Mouse (Mus musculus) liver, embryonic 16.5 days (tissue): ENCODE measurements around the gene Nifk. TPM values are rescaled to one million over a fixed set of nuclear protein-coding genes. Genes with fewer than 3 reads are reported as not detected.

Experiments used
- ATAC-seq: fragments of 200-750 bp; cut with Nextera tagmentation; 2 replicates; pipeline ENCODE4 v1.8.0; 2017; ENCODE audit warnings: low read depth, mild to moderate bottlenecking, moderate number of reproducible peaks, moderate library complexity
- H3K27ac ChIP-seq: fragments of 300-500 bp; sonication (generic); 2 replicates; pipeline ENCODE4 v1.5.1; 2014; ENCODE audit warnings: mild to moderate bottlenecking, low read length
- H3K27me3 ChIP-seq: fragments of 300-500 bp; sonication (generic); 2 replicates; pipeline ENCODE4 v1.6.1; 2014; ENCODE audit warnings: low read depth, low read length, mixed read lengths; ENCODE audit not compliant: control insufficient read depth, insufficient read depth
- H3K36me3 ChIP-seq: fragments of 300-500 bp; sonication (generic); 2 replicates; pipeline ENCODE4 v1.6.1; 2014; ENCODE audit warnings: mild to moderate bottlenecking; ENCODE audit not compliant: control insufficient read depth, insufficient read depth
- H3K4me1 ChIP-seq: fragments of 300-500 bp; sonication (generic); 2 replicates; pipeline ENCODE4 v1.6.1; 2014; ENCODE audit warnings: low read depth, low read length, mixed read lengths; ENCODE audit not compliant: control insufficient read depth
- H3K4me2 ChIP-seq: fragments of 300-500 bp; sonication (generic); 2 replicates; pipeline ENCODE4 v1.6.1; 2014; ENCODE audit warnings: low read depth, low read length, mixed read lengths
- H3K4me3 ChIP-seq: fragments of 300-500 bp; sonication (generic); 2 replicates; pipeline ENCODE4 v1.5.1; 2014; ENCODE audit warnings: low read depth, mild to moderate bottlenecking, low read length
- H3K9ac ChIP-seq: fragments of 300-500 bp; sonication (generic); 2 replicates; pipeline ENCODE4 v1.6.1; 2014; ENCODE audit warnings: low read depth, low read length
- H3K9me3 ChIP-seq: fragments of 300-500 bp; sonication (generic); replicated peaks from 2 replicates; pipeline ENCODE4 v1.6.1; 2016; ENCODE audit warnings: low read length; ENCODE audit not compliant: control insufficient read depth
- WGBS: fragments of 180-500 bp; shearing (Covaris S2); extraction: QIAGEN DNeasy Blood & Tissue Kit; methylation state at CpG from one replicate; pipeline ENCODE4 v1.1.7; 2014; ENCODE audit not compliant: insufficient replicate concordance; 5-methylcytosine and 5-hydroxymethylcytosine counted together
- polyA plus RNA-seq: library from polyadenylated mRNA; unstranded; fragments of >200 nt; fragmentation: Nextera tagmentation; extraction: Ambion mirVana; gene quantifications from 2 replicates; pipeline ENCODE4 v1.2.1, GENCODE M21; 2015

The Nifk gene
- polyA plus RNA-seq, 1 experiment from 2014 or later = 32.3 TPM

DNA sequence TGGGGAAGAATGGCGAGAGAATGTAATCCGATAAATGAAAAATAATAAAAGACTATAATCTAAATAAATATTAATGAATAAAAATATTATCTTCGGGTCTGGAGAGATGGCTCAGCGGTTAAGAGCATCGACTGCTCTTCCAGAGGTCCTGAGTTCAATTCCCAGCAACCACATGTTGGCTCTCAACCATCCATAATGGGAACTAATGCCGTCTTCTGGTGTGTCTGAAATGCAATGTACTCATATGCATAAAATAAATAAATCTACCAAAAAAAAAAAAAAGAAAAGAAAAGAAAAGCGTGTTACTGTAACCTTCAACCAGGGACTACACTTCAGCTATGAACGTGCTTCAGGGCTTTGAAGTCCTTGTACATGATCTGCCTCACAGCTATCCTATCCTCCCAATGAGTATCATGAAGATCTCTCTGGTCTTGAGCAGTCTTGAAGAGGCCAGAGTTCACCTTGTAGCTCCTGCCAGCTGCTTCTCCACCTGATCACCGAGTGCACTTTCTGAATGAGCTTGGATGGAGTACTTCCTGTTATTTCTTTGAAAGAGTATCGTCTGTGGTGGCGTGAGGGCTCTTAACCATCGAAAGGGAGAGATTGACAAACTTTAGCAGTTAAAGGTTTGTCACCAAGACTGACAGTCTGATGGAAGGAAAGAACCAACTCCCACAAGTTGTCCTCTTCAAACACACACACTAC is 9.9 kb upstream of the Nifk start, which contains the start of gene Tsn:
Gene Tsn, minus strand, starts transcription at position 118 of the 705 bp plus-strand sequence.
- Histone ChIP-seq H3K36me3 (peaks cover 6% of the 10 kb centered on the region), H3K4me3 (peak within 1 kb of the TSS; percentile 82), H3K27me3 (no peaks in the 10 kb centered on the region), H3K4me2 (peak within 1 kb of the TSS; percentile 86), H3K4me1 (peaks cover 10% of the 10 kb centered on the region), H3K27ac (peak within 1 kb of the TSS; percentile 92), H3K9me3 (no peaks in the 10 kb centered on the region), H3K9ac (peak within 1 kb of the TSS; percentile 94)
- ATAC-seq = no peak
- 34% methylated on average over 12 of the region's 12 CpGs for WGBS

DNA sequence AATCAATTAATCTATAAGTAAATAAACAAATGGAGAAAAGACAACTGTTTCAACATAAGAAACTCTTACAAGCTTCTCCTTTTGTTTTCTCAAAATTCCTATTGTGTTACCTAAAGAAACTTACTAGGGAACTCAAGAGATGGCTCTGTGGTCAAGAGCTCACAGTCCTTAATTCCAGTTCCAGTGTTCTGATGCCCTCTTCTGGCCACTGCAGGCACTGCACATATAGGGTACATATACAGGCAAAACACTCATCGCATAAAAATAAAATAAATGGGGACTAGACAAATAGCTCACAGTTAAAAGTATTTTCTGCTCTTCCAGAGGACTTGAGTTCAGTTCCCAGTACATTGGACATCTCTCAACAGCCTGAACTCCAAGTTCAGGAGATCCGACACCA is 943 bp upstream of the Nifk start:
- H3K27me3 ChIP-seq = no peaks in the 10 kb centered on the region; the same call in 1 of the 2 replicates
- H3K27ac ChIP-seq = no peak overlapping the region
- no peak overlapping the region for H3K4me3 ChIP-seq
- peaks cover 14% of the 10 kb centered on the region for H3K4me1 ChIP-seq
- peaks cover 9% of the 10 kb centered on the region for H3K36me3 ChIP-seq
- no peak overlapping the region for H3K9ac ChIP-seq
- H3K9me3 ChIP-seq = no peaks in the 10 kb centered on the region
- no peak overlapping the region for H3K4me2 ChIP-seq
- ATAC-seq = no peak
- 64% methylated on average over 2 of the region's 2 CpGs for WGBS

DNA sequence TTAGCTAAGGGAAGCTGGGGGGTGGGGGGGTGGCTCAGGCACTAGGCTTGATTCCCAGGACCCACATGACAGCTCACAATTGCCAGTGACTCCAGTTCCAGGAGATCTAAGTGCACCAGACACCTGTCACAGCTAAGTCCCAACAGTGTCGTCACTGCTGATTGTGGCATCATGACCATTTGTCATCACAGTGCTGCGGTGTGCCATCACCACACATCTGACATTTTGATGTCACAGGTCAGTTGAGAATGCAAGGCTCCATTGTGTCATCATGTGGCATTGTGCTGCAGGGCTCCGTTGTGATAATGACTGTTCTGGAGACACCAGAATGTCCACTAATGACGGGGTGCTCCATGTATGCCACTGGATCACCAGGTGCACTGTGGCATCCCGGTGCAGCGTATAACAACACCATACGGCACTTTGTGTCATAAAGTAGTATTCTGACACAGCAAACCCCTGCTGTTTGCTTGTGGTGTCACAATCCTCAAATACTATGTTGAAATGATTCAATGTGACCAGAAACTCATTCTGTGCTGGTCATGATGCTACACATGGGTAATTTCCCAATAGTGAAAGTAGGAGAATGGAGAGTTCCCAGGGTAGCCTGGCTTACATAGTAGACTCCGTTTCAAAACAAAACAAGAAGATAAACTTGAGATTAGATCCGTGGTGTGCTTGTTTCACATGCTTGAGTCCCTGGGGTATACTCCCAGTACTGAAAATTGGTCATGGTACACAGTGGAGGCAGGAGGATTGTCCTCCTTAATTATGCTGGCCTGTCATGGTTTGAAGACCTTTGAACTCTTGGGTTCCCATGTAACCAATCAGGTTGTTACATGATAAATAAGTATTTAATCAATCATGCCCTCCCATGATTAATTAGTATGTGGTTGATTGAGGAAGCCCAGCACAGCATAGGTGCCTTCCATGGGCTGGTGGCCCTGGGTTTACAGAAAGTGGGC is 13.4 kb downstream of the Nifk start:
- Histone ChIP-seq H3K4me3 (no peak overlapping the region), H3K36me3 (peaks cover 22% of the 10 kb centered on the region), H3K27me3 (no peaks in the 10 kb centered on the region), H3K4me2 (no peak overlapping the region), H3K9ac (no peak overlapping the region), H3K27ac (no peak overlapping the region), H3K4me1 (no peaks in the 10 kb centered on the region), H3K9me3 (no peaks in the 10 kb centered on the region)
- ATAC-seq = peak; percentile 70
- WGBS = 71% methylated on average over 9 of the region's 9 CpGs

DNA sequence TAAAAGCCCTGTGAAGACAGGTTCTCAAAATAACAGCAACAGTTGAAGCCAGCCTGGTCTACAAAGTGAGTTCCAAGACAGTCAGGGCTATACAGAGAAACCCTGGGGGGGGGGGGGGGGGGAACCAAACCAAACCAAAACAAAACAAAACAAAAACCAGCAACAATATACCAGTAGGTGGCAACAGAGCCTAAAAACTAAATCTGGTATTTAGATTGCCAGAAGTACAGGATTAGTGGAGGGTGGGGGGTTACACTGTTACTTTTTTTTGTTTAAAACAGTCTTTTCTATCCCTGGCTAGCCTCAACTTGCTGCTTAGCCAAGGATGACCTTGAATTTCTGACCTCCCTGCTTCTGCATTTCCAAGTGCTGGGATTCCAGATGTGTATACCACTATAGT is 14.2 kb downstream of the Nifk start:
- ATAC-seq = no peak
- H3K36me3 ChIP-seq = peaks cover 17% of the 10 kb centered on the region
- no peak overlapping the region for H3K4me2 ChIP-seq
- no peaks in the 10 kb centered on the region for H3K4me1 ChIP-seq
- H3K9me3 ChIP-seq = no peaks in the 10 kb centered on the region
- H3K27ac ChIP-seq = no peak overlapping the region
- H3K27me3 ChIP-seq = no peaks in the 10 kb centered on the region
- H3K4me3 ChIP-seq = no peak overlapping the region
- no peak overlapping the region for H3K9ac ChIP-seq

DNA sequence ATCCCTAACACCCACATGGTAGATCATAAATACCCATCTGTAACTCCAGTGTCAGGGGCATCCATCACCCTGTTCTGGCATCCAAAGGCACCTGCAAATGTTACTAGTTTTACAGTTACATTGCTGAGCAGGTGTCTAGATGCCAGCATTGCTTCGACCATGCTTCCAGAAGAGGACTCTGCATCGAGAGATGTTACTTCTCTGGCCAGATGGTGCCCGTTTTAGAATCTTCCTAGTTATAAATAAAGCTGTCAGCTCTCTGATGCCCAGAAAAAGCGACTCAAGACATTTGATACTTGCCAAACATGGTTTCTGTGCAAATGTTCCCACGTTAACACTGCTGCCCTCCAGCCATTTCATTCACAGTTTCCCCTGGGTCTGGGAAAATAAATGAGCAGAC is 16.3 kb downstream of the Nifk start:
- no peaks in the 10 kb centered on the region for H3K27me3 ChIP-seq
- no peak for ATAC-seq
- 65% methylated on average over 5 of the region's 5 CpGs for WGBS

DNA sequence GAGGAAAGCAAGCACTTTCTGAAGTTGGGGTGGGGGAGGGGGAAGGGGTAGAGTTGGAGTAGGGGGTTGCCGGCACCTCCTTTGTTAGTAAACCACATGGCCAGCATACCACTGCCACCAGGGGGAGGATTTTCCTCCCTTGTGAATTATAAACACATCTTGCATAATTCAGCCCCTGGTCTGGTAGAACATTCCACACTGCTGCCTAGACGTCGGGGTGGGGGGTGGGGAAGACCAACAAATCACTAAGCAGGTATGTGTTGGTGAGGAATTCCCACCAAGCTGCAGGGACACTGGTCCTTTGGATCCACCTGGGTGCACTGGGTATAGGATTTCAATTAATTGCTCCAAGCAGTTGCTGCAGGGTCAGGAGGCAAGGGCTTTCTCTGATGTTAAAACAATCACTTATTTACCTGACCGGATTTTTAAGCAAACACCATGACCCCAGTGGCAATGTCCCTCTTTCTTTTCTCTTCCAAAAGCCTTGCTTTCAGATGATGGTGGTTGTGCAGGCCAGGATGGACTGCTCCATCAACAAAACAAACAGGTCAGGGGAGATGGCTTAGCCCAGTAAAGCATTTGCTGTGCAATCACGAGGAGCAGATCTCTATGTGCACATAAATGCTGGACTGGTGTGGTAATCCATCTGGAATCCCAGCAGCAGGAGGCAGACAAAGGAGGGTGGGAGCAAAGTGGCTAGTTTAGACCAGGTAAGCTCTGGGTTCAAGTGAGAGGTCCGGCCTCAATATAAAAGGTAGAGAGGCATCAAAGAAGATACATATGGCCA is 22.2 kb downstream of the Nifk start:
- no peaks in the 10 kb centered on the region for H3K4me1 ChIP-seq
- H3K36me3 ChIP-seq = no peaks in the 10 kb centered on the region
- H3K27ac ChIP-seq = no peak overlapping the region
- 0 out of 2 replicates have a peak, but pooled peaks have one; percentile 30 for ATAC-seq
- no peak overlapping the region for H3K4me3 ChIP-seq
- no peak overlapping the region for H3K4me2 ChIP-seq
- 35% methylated on average over 6 of the region's 6 CpGs for WGBS
- H3K9ac ChIP-seq = no peak overlapping the region
- H3K9me3 ChIP-seq = no peaks in the 10 kb centered on the region
- no peaks in the 10 kb centered on the region for H3K27me3 ChIP-seq

More for the DNA sequence above, 16.3 kb downstream of the Nifk start:
- H3K36me3 ChIP-seq = peaks cover 7% of the 10 kb centered on the region; the same call in 1 of the 2 replicates
- no peak overlapping the region for H3K4me2 ChIP-seq
- H3K27ac ChIP-seq = no peak overlapping the region
- no peaks in the 10 kb centered on the region for H3K4me1 ChIP-seq
- H3K9me3 ChIP-seq = no peaks in the 10 kb centered on the region
- no peak overlapping the region for H3K9ac ChIP-seq
- H3K4me3 ChIP-seq = no peak overlapping the region

DNA sequence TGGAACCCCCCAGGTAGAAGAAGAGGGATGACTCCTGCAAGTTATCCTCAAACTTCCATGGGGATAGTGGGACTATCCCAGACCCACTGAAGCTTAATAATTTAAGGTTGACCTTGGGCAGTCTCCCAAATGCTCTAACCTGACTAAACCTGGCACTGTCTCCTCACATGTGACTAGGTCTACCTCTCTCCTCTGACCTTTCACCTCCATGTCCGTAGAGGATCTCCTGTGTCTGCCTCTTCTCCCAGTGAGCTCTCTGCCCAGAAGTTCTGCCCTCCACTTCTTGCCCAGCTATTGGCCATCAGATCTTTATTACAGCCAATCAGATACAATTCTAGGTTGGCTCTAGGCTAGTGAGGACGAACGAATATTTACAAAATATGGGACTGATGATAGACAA is 28.3 kb downstream of the Nifk start:
- WGBS = 58% methylated on average over 3 of the region's 3 CpGs

DNA sequence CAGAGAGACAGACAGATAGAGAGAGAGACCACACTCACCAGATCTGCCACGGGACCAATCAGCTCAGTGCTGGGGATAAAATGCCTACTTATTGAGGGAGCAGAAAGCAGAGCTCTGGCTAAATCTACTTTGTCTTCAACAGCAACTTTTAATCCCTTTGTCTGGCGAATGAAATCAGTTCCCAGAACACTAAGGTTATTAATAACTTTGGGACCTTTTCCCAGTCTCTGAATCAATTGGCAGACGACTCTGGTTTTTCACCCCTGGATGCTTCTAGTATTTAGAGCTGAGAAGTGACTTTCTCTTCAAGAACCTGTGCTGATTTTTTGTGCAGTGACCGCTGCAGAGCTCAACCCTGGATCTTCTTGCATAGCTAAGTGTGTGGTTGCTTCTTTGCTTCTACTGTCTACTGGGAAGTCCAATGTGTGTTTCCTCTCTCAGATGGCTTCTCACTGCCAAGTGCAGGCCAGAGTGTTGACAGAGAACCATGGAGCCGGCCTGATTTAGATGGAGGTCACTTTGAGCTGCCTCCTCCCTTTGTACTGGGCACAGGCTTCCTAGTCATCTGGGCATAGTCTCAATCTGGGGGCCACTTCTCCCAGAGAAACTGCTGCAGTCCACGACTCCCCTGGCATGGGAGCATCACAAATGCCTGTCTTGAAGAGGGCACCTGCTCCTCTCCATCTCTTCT is 37.6 kb downstream of the Nifk start:
- Histone ChIP-seq H3K9ac (no peak overlapping the region), H3K27me3 (no peaks in the 10 kb centered on the region), H3K27ac (no peak overlapping the region), H3K9me3 (no peaks in the 10 kb centered on the region), H3K4me1 (no peaks in the 10 kb centered on the region), H3K36me3 (no peaks in the 10 kb centered on the region), H3K4me3 (no peak overlapping the region), H3K4me2 (no peak overlapping the region)
- 54% methylated on average over 6 of the region's 6 CpGs for WGBS
- no peak for ATAC-seq

More for the DNA sequence above, 28.3 kb downstream of the Nifk start:
- no peak for ATAC-seq
- H3K4me2 ChIP-seq = no peak overlapping the region
- H3K36me3 ChIP-seq = no peaks in the 10 kb centered on the region
- H3K27me3 ChIP-seq = no peaks in the 10 kb centered on the region
- H3K9me3 ChIP-seq = no peaks in the 10 kb centered on the region
- H3K27ac ChIP-seq = no peak overlapping the region
- H3K9ac ChIP-seq = no peak overlapping the region
- H3K4me1 ChIP-seq = no peaks in the 10 kb centered on the region
- no peak overlapping the region for H3K4me3 ChIP-seq
